Comparison of ENCODE assay signal across 13 mouse cellular contexts in genomic region chr9:40228804-40229331, GRCm38 (mm10). TPM values are rescaled to one million over a fixed set of nuclear protein-coding genes. Genes with fewer than 3 reads are reported as not detected.
"Had no signal": no experiment of that assay in that cellular context is flagged by ENCODE, and none has a peak within 500 bp of the region (broad histone marks: within the 10 kb centered on the region; RNA-seq: fewer than 3 reads in every experiment).

No protein-coding gene starts in this region.

- H3K9me3 ChIP-seq: limb, embryonic 13.5 days; neural tube, embryonic 12.5 days had no signal

- H3K36me3 ChIP-seq: limb, embryonic 13.5 days; neural tube, embryonic 12.5 days had no signal

- H3K4me2 ChIP-seq: limb, embryonic 13.5 days; neural tube, embryonic 12.5 days had no signal

- DNase-seq: thymus, adult 18-20 months had no signal

- H3K9ac ChIP-seq: limb, embryonic 13.5 days; liver, embryonic 14.5 days; neural tube, embryonic 12.5 days had no signal

- H3K27ac ChIP-seq: layer of hippocampus, adult 2 months; limb, embryonic 13.5 days; liver, embryonic 14.5 days; neural tube, embryonic 12.5 days had no signal

- H3K4me1 ChIP-seq: limb, embryonic 13.5 days; neural tube, embryonic 12.5 days had no signal

- H3K4me3 ChIP-seq: layer of hippocampus, adult 2 months; limb, embryonic 13.5 days; neural tube, embryonic 12.5 days had no signal

- H3K27me3 ChIP-seq: limb, embryonic 13.5 days; neural tube, embryonic 12.5 days had no signal

RNA-seq across cellular contexts. Expression of gene Scn3b, which starts 40.1 kb away (rescaled TPM):
- total RNA-seq: monocyte, adult 5-6 weeks; neutrophil, adult 5-6 weeks had no signal
- polyA plus RNA-seq: liver, adult 2 months had no signal

RNA-seq across cellular contexts. Expression of gene Olfr986, which starts 48.1 kb away (rescaled TPM):
- total RNA-seq: layer of hippocampus, adult 2 months; layer of hippocampus, postnatal 10 days; left cerebral cortex, postnatal 4 days; monocyte, adult 5-6 weeks; neutrophil, adult 5-6 weeks had no signal
- polyA plus RNA-seq: kidney, embryonic 14.5 days; liver, adult 2 months; liver, embryonic 14.5 days; lung, embryonic 16.5 days; neural tube, embryonic 12.5 days; stomach, embryonic 14.5 days had no signal
